In the genomic region with DNA sequence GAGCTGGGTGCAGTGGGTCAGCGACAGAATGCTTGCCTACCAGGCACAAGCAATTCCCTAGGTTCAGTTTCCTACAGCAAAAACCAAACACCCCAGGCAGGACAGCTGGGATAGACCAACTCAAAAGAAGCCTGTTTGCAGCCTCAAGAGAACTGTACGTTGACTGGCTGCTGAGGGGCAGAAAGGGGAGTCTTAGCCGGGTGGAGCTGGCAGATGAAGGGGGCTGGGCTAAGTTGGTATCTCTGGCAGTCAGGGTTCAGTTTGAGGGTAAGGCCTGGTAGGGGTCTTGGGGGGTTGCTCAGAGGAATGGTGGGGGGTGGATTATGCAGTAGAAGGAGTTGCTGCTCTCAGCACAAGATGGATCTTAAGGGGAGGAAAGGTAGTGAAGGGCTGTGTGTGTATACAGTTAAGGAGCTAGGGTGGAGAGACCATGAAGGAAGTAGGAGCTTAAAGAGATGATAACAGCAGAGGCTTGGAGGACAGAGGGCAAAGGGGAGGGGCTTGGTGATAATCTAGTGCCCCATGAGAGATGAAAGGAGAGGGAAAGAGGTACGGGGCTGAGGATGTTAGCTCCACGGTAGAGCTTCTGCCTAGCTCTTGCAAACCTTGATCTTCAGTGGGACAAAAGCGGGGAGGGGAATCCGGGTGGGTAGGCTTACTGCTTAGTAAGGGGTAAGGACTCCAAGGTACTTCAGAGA, we compare ENCODE assay signal across 11 mouse cellular contexts. TPM values are rescaled to one million over a fixed set of nuclear protein-coding genes. Genes with fewer than 3 reads are reported as not detected.
DNase-seq lines count a peak whose midpoint lies in the region; ATAC-seq and TF ChIP-seq lines count a peak whose summit lies in the region.
"Had no signal": no experiment of that assay in that cellular context is flagged by ENCODE, and none has a peak within 500 bp of the region (broad histone marks: within the 10 kb centered on the region; RNA-seq: fewer than 3 reads in every experiment).

No protein-coding gene starts in this region.

- peaks cover 26% of the 10 kb centered on the region for H3K4me1 ChIP-seq in kidney, embryonic 16.5 days (ENCODE audit: insufficient read depth, low read length)
- peaks cover 9% of the 10 kb centered on the region for H3K4me1 ChIP-seq in kidney, adult 2 months (ENCODE audit: control insufficient read depth, insufficient read depth, low read length)
- peaks cover 7 to 11% of the 10 kb centered on the region in 2 experiments for H3K4me1 ChIP-seq in MEL (ENCODE audit: control insufficient read depth in 1 of 2, insufficient read depth in 2 of 2, low read length in 2 of 2)
- H3K4me1 ChIP-seq in liver, embryonic 14.5 days (replicated peaks; ENCODE audit: control insufficient read depth in 2 of 2, insufficient read depth in 2 of 2, low read length in 1 of 2): peaks cover 11 to 32% of the 10 kb centered on the region in 2 experiments

- TF ChIP-seq CTCF in kidney, adult 2 months (conservative IDR thresholded peaks at IDR 0.05; ENCODE audit: insufficient read depth, insufficient read length, low read depth, low read length): no peak
- no peak for TF ChIP-seq CTCF in MEL (IDR thresholded peaks at IDR 0.05 in 2 of 3, conservative IDR thresholded peaks at IDR 0.05 in 1 of 3; ENCODE audit: control insufficient read depth in 1 of 3, insufficient read depth in 1 of 3, low read depth in 2 of 3, low read length in 3 of 3, poor library complexity in 1 of 3, severe bottlenecking in 1 of 3)
- no peak for TF ChIP-seq CTCF in liver, embryonic 14.5 days (IDR thresholded peaks at IDR 0.05; ENCODE audit: low read depth)

- no peak for TF ChIP-seq RAD21 in MEL (IDR thresholded peaks at IDR 0.05; ENCODE audit: low read depth, low read length)

- H3K9ac ChIP-seq in kidney, embryonic 16.5 days (replicated peaks; ENCODE audit: low read length): 0 out of 2 replicates have a peak overlapping the region, but pooled peaks have one; percentile 16
- H3K9ac ChIP-seq in MEL (ENCODE audit: control insufficient read depth, low read depth, low read length, poor library complexity, severe bottlenecking): no peak overlapping the region
- H3K9ac ChIP-seq in liver, embryonic 14.5 days (replicated peaks): peak overlapping the region; percentile 28

- H3K36me3 ChIP-seq in kidney, embryonic 16.5 days (ENCODE audit: insufficient read depth, low read length): peaks cover 32% of the 10 kb centered on the region
- H3K36me3 ChIP-seq in kidney, adult 2 months (ENCODE audit: control insufficient read depth, insufficient read depth, low read length): no peaks in the 10 kb centered on the region
- H3K36me3 ChIP-seq in MEL (ENCODE audit: control insufficient read depth in 1 of 2, insufficient read depth in 2 of 2, low read length in 2 of 2): peaks cover 0 to 2% of the 10 kb centered on the region in 2 experiments; a peak in 1 of 4 replicates
- H3K36me3 ChIP-seq in liver, embryonic 14.5 days (replicated peaks; ENCODE audit: control insufficient read depth, insufficient read depth, low read depth): no peaks in the 10 kb centered on the region

- no peak for TF ChIP-seq EP300 in MEL (IDR thresholded peaks at IDR 0.05; ENCODE audit: low read depth in 1 of 2, low read length in 2 of 2)
- TF ChIP-seq EP300 in liver, embryonic 14.5 days (IDR thresholded peaks at IDR 0.05; ENCODE audit: low read depth): no peak

- no peak for DNase-seq in kidney, adult 2 months
- peak; percentile 72 for DNase-seq in MEL (ENCODE audit: low read depth, low spot score)
- no peak for DNase-seq in liver, embryonic 14.5 days (ENCODE audit: low read depth in 3 of 3, low spot score in 3 of 3)
- DNase-seq in urinary bladder, postnatal 14 days (ENCODE audit: low spot score): no peak
- DNase-seq in gastrocnemius, adult 18-20 months (ENCODE audit: low spot score): no peak
- DNase-seq: cerebellum, adult 9-11 months; kidney, adult 9 months; lung, postnatal 36 days had no signal

- 50% methylated on average over 7 of the region's 7 CpGs for WGBS in kidney, embryonic 16.5 days
- 66% methylated on average over 7 of the region's 7 CpGs for WGBS in kidney, adult 2 months
- 32% methylated on average over 7 of the region's 7 CpGs for WGBS in liver, embryonic 14.5 days (ENCODE audit: insufficient replicate concordance)

- ATAC-seq in kidney, embryonic 16.5 days (ENCODE audit: low FRiP score, low TSS enrichment): no peak
- ATAC-seq in CD4-positive, CD25-positive, alpha-beta regulatory T cell, adult 4 months: peak; percentile 43
- ATAC-seq in liver, embryonic 14.5 days (ENCODE audit: insufficient read depth): peak; percentile 68
- ATAC-seq: Patski had no signal

- no peak overlapping the region for H3K4me3 ChIP-seq in kidney, embryonic 16.5 days (ENCODE audit: low read length)
- H3K4me3 ChIP-seq in kidney, adult 2 months (ENCODE audit: insufficient read depth, low read depth, low read length): no peak overlapping the region
- no peak overlapping the region for H3K4me3 ChIP-seq in MEL (ENCODE audit: control insufficient read depth in 1 of 2, insufficient read depth in 1 of 2, low read depth in 2 of 2, low read length in 2 of 2)
- H3K4me3 ChIP-seq in liver, embryonic 14.5 days (ENCODE audit: insufficient read depth in 1 of 2, low read depth in 2 of 2, low read length in 2 of 2): no peak overlapping the region

- no peak overlapping the region for H3K4me2 ChIP-seq in kidney, embryonic 16.5 days (replicated peaks; ENCODE audit: low read depth, low read length)
- H3K4me2 ChIP-seq in liver, embryonic 14.5 days (ENCODE audit: low read depth): peak overlapping the region; percentile 24; the same call in 1 of the 2 replicates

- H3K9me3 ChIP-seq in kidney, embryonic 16.5 days (ENCODE audit: low read length): no peaks in the 10 kb centered on the region
- H3K9me3 ChIP-seq in MEL (replicated peaks; ENCODE audit: insufficient read depth, low read length): no peaks in the 10 kb centered on the region
- no peaks in the 10 kb centered on the region for H3K9me3 ChIP-seq in liver, embryonic 14.5 days (ENCODE audit: control insufficient read depth, low read length)

- no peak for TF ChIP-seq POLR2A in kidney, adult 2 months (IDR thresholded peaks at IDR 0.05; ENCODE audit: low read depth, low read length)
- TF ChIP-seq POLR2A in MEL (IDR thresholded peaks at IDR 0.05; ENCODE audit: control insufficient read depth in 1 of 2, insufficient read depth in 1 of 2, low read depth in 1 of 2, low read length in 2 of 2, poor library complexity in 1 of 2): no peak

- H3K27ac ChIP-seq in kidney, embryonic 16.5 days (ENCODE audit: low read length): no peak overlapping the region
- H3K27ac ChIP-seq in kidney, adult 2 months (ENCODE audit: insufficient read depth, low read depth, low read length): no peak overlapping the region
- H3K27ac ChIP-seq in MEL (ENCODE audit: control insufficient read depth, low read depth, low read length): no peak overlapping the region
- no peak overlapping the region for H3K27ac ChIP-seq in liver, embryonic 14.5 days

- no peaks in the 10 kb centered on the region for H3K27me3 ChIP-seq in kidney, embryonic 16.5 days (ENCODE audit: insufficient read depth, low read length)
- H3K27me3 ChIP-seq in kidney, adult 2 months (replicated peaks; ENCODE audit: control insufficient read depth, insufficient read depth, low read length): no peaks in the 10 kb centered on the region
- no peaks in the 10 kb centered on the region for H3K27me3 ChIP-seq in MEL (ENCODE audit: control insufficient read depth in 1 of 2, insufficient read depth in 2 of 2, low read length in 2 of 2)
- H3K27me3 ChIP-seq in liver, embryonic 14.5 days (ENCODE audit: control insufficient read depth, insufficient read depth, low read length): peaks cover 2% of the 10 kb centered on the region; the same call in 1 of the 2 replicates
- H3K27me3 ChIP-seq: Patski had no signal

- no peaks in the 10 kb centered on the region for H3K79me2 ChIP-seq in MEL (ENCODE audit: control insufficient read depth, insufficient read depth, low read length, poor library complexity)

TF ChIP-seq in MEL, 35 proteins besides CTCF, POLR2A, EP300 and RAD21:
- TF ChIP-seq USF1 (IDR thresholded peaks at IDR 0.05; ENCODE audit: low read depth, low read length) (no peak), RCOR1 (IDR thresholded peaks at IDR 0.05; ENCODE audit: low read depth, low read length) (peak; percentile 26; the same call in 1 of the 2 replicates), MYC (IDR thresholded peaks at IDR 0.05; ENCODE audit: low read depth, low read length) (no peak), ZC3H11A (IDR thresholded peaks at IDR 0.05; ENCODE audit: low read depth, low read length) (no peak), CHD1 (IDR thresholded peaks at IDR 0.05; ENCODE audit: low read depth, low read length) (no peak)

RNA-seq across cellular contexts. Expression of gene Wasf2, which starts 50.7 kb away (rescaled TPM):
- polyA plus RNA-seq in kidney, embryonic 16.5 days (2015; fragmentation: Nextera tagmentation; extraction: Ambion mirVana): 77.4 and 102 TPM in 2 replicates
- 37.0 and 45.7 TPM in 2 replicates for polyA plus RNA-seq in kidney, adult 2 months (2012; rRNA removed)
- polyA plus RNA-seq in CD4-positive, CD25-positive, alpha-beta regulatory T cell, adult 4 months (2017; shearing (Covaris generic)): 10 to 100 TPM; 69.2 to 76.3 TPM
- total RNA-seq in MEL (2012; rRNA removed): 16.4 and 18.4 TPM in 2 replicates
- 10 to 100 TPM in 1 of 2 experiments, not detected in 1; 53.7 TPM for polyA plus RNA-seq in MEL (2012; ENCODE audit: insufficient read depth in 1 of 2, insufficient read length in 2 of 2, low read depth in 1 of 2, low replicate concordance in 2 of 2, missing spikeins in 1 of 2)
- 11.4 and 12.0 TPM in 2 replicates for polyA plus RNA-seq in liver, embryonic 14.5 days (2012; rRNA removed)
- 31.4 and 33.9 TPM in 2 replicates for polyA plus RNA-seq in liver, embryonic 14.5 days (2014; fragmentation: Nextera tagmentation; extraction: Ambion mirVana)
- total RNA-seq in gastrocnemius, adult 18-20 months (2021): 10 to 100 TPM; 29.1 to 33.3 TPM
